Mouse (Mus musculus) cerebral cortex, adult 2 months (tissue): ENCODE measurements around the gene Hist1h1e.

Experiments used
- WGBS: fragments of 180-500 bp; shearing (Covaris S2); methylation state at CpG from one replicate; pipeline ENCODE4 v1.1.7; 2018; 5-methylcytosine and 5-hydroxymethylcytosine counted together

Gene Hist1h1e

DNA sequence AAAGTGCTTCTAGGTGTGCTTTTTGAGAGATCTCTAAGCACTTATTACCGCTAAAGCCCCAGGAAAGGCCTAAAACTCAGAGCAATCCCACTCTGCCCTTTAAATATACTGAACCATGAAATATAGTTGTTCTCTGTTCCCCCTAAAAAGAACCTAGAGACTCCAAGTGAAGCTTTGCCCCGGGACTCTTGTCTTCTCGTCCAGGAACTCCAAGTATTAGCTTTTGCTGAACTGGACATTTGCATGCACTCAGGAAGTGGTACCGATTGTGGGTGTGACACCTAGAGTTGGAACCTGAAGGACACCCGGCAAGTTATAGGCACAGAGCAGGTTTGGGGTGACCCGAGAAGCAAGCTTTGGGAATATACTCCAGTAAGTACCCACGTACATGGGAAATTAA is 31.2 kb downstream of the Hist1h1e start:
- WGBS, result 93% methylated on average over 7 of the region's 7 CpGs

DNA sequence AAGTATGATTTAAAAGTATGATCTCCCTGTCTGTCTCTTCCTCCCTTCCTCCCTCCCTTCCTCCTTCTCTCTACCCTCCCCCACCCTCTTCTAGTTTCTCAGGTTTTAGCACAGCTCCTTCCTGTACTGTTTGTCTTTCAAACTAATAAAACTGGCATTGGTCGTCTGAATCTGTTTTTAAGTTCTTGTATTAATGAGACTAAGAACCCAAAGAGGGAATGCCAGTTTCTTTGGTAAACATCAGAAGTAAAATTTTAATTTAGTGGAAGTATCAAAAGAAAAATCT is 35.5 kb downstream of the Hist1h1e start:
- WGBS, result 4% methylated on average over 1 of the region's 1 CpGs

DNA sequence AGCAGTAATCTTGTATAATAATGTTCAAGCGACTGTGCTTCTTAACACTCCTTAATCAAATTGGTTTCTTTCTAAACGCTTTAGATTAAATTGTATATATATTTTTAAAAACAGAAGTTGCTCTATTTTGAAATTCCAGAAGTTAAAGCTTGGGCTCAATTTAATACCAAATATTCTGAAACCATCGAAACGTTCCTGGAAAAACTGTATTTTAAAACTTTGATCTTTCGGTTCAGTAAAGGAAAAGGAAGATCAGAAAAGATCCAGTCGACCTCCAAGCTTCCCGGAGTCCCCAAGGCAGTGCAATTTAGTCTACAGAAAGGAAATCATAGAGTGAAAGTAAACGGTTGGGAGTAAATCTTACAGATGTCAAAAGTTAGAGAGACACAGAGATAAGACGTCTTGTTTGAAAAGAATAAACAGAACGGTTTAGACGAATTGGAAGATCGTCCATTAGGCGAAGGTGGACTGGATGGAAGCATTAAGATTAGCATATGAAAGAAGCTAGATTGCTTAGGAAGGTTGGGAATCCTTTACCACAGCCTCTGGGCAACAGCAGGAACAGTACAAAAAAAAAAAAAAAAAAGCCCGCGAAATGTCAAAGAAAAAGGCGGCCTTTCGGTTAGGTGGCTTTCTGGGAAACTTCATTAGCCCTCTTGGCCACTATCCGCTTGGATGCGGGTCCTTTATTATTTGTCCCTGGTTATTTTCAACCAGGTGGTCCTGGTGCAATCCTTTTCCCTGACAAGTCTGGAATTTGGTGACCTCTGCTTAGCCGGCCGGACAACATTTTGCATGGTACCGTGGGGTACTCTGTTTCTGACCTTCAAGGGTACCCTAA is 36.0 kb downstream of the Hist1h1e start:
- WGBS, result 1% methylated on average over 22 of the region's 22 CpGs

DNA sequence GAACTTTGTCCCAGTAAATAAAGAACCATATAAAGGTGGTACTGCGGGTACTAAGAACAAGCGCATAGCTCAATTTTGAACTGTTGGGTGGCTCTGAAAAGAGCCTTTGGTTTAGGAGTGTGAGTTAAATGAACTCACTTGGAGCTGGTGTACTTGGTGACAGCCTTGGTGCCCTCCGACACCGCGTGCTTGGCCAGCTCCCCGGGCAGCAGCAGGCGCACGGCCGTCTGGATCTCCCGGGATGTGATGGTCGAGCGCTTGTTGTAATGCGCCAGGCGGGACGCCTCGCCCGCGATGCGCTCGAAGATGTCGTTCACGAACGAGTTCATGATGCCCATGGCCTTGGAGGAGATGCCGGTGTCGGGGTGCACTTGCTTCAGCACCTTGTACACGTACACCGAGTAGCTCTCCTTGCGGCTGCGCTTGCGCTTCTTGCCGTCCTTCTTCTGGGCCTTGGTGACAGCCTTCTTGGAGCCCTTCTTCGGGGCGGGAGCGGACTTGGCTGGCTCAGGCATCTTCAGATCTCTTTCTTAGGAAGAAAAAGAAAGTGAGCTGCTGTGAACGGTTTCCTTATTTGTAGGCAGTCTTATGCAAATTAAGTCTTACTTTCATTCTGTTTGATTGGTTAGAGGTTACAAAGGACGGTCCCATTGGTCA is 36.8 kb downstream of the Hist1h1e start:
- WGBS, result under 1% methylated on average over 30 of the region's 36 CpGs

DNA sequence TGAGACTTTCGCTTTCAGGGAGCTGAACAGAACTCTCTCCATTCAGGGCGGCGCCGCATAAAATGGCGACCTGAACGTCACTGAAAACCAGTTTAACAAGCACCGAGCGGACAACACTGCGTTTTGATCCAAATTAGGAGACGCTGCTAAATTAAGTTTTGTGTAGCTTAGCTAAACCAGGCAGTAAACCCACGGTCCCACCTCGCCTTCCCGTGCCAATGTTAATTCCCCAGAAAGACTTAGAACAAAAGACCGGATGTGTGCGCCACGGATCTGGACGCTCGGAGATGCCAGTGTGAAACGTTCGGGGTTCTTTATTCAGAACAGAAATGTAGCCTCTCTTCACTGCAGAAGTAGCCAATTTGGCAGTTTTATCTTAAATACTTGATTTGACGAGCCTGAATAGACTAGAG is 37.3 kb downstream of the Hist1h1e start:
- under 1% methylated on average over 21 of the region's 21 CpGs for WGBS

DNA sequence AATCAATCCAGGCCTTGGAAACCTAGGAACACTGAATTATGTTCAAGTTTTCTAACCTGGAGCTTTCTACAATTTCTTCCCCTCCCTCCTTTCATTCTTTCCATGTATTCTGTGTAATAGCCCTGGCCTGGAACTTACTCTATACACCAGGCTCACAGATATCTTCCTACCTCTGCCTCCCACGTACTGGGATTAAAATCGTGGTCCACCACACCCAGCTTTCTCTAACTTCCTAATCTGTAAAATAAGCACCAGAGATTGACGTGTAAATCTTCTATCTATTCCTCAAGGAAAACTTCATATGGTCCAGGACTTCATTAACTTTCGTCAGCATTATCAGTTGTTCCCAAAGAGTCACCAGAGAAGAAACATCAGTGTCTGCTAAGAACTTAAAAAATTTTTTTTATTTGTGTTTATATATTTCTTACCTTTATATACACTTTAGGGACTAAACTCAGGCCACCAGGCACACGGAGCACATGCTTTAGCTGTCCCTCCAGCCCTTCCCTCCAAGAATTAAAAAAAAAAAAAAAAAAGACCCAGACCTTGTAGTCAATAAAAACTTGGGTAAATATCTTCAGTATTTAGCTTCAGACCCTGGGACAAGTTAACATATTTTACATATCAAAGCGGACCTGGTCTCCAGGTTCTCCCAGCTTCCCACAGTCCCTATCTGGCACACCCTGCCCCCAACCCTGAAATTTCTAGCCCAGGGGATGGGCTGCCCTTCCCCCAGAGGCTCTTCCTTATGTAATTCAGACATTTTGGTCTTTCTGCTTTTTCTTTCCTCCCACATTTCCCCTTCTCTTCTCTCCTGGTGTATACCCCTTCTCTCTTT is 39.9 kb downstream of the Hist1h1e start:
- WGBS, result 18% methylated on average over 6 of the region's 6 CpGs

DNA sequence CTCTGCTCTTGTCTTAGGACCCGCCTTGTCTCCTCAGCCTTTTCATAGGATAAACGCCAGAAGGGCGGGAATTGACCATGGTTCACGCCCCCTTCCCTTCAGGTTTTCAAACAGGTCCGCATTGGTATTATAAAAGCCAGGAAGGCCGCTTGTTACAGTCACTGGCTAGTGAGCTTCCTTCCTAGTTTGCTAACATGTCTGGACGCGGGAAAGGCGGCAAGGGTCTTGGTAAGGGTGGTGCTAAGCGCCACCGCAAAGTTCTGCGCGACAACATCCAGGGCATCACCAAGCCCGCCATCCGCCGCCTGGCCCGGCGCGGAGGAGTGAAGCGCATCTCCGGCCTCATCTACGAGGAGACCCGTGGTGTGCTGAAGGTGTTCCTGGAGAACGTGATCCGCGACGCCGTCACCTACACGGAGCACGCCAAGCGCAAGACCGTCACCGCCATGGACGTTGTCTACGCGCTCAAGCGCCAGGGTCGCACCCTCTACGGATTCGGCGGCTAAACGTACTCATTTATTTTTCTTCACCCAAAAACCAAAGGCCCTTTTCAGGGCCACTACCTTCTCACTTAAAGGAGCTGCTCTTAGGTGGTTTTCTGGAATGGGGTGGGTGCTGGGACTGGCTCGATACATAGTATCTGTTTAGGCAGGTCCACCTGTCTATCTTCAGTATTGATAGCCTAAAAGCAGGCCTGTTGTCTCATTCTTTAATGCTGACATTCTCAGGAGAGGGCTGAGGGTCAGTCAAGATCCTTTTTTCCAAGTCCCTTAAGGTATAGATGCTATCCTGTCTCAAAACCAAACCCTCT is 40.7 kb downstream of the Hist1h1e start, which contains the start of gene Hist1h4d:
TSS of gene Hist1h4d (plus strand) at position 191 of the 811 bp plus-strand sequence.
- under 1% methylated on average over 43 of the region's 43 CpGs for WGBS

DNA sequence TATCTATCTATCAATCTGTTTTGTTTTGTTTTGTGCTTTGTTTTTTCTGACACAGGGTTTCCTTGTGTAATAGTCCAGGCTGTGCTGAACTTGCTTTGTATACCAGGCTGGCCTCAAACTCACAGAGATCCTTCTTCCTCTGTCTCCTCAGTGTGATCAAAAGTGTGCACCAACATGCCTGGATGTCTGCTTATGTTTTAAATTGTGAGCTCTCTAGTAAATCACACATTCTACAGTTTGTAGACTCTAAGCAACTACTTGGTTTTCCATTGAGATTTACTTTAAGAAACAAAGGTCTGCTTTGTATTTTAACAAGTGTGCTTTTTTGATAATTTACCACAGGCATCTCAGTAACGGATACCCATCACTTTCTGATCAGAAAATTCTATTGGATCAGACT is 44.5 kb downstream of the Hist1h1e start:
- WGBS, result 95% methylated on average over 1 of the region's 1 CpGs

DNA sequence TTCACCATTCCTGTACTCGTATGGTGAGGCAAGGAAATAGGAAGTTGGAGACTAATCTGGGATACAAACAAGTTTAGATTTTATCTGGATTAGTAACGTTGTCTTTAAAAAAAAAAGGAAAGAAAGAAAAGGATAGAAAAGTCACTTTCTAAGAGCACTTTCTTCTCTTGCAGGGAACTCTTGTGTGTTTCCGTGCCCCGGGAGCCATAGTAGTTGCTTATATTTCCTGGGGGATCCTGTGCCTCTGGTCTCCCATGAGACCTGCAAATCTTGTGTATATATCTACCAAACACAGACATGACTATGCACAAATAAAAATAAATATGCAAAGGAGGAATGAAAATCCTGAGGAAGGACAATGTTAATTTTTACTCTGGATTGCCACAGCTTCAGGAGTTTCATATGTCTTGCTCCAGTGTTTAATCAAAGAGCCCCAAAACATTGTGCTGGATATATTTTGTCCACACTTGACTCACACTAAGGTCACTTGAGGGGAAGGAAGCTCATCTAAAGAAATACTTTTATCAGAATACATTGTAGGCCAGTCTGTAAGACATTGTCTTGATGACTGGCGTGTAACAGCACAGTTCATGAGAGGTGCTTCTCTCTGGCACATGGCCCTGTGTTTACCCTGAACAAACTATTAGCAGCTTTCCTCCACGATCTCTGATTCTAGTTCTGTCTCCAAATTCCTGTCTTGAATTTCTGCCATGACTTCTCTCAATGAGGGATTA is 45.3 kb downstream of the Hist1h1e start:
- 66% methylated on average over 6 of the region's 6 CpGs for WGBS

DNA sequence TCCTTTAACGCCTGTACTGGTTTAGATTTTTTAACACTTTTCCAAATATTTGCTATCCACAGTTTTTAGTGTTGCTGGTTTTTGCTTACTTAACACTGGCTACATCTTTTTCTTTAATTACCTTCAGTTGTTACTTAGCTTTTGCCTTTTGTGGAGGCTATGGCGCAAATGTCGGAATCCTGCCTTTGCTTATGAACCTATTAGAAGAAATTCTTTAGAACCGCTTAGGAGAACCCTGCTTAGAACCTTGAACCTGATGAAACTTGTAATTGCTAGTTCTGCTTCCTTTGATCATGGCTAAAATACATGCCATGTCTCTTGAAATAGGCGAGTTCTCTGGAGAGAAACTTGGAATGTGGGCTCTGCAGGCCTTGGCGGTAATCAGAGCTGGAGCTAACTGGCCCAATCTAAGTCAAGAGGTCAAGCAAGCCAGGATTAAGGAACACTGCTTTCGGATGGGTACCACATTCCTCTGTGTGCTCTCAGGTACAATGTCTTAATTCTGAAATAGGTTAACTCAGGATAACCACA is 45.9 kb downstream of the Hist1h1e start:
- 56% methylated on average over 7 of the region's 7 CpGs for WGBS

DNA sequence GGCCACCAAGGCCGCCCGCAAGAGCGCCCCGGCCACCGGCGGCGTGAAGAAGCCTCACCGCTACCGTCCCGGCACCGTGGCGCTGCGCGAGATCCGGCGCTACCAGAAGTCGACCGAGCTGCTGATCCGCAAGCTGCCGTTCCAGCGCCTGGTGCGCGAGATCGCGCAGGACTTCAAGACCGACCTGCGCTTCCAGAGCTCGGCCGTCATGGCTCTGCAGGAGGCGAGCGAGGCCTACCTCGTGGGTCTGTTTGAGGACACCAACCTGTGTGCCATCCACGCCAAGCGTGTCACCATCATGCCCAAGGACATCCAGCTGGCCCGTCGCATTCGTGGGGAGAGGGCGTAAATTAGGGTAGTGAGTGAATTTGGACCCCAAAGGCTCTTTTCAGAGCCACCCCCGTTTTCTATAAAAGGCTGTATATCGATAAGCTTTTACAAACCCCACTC is 46.5 kb downstream of the Hist1h1e start:
- 3% methylated on average over 17 of the region's 40 CpGs for WGBS

DNA sequence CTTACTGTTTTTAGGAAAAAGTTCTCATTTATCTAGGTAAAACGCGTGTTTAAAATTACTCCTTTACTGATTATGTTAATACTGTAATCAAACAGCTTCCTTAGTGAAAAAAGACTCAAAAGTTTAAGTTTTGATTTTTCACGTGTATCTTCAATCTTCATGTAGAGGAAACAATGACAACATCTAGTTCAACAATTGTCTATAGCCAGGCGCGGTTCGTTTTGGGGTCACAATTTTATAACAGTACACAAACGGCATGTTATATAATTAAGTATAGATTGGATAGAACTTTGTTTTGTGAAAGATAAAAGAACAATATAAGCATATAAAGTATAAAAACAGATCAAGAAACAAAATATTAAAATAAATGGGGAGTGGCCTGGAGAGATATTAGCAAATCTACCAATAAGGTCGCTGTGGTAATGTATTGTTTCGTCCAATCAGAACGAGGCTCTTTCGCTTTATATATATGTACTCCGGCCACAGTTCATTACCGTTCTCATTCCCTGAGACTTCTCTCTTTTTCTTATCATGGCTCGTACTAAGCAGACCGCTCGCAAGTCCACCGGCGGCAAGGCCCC is 47.0 kb downstream of the Hist1h1e start, which contains the start of gene Hist1h3d:
TSS of gene Hist1h3d (plus strand) at position 493 of the 581 bp plus-strand sequence.
- WGBS, result 2% methylated on average over 18 of the region's 18 CpGs

DNA sequence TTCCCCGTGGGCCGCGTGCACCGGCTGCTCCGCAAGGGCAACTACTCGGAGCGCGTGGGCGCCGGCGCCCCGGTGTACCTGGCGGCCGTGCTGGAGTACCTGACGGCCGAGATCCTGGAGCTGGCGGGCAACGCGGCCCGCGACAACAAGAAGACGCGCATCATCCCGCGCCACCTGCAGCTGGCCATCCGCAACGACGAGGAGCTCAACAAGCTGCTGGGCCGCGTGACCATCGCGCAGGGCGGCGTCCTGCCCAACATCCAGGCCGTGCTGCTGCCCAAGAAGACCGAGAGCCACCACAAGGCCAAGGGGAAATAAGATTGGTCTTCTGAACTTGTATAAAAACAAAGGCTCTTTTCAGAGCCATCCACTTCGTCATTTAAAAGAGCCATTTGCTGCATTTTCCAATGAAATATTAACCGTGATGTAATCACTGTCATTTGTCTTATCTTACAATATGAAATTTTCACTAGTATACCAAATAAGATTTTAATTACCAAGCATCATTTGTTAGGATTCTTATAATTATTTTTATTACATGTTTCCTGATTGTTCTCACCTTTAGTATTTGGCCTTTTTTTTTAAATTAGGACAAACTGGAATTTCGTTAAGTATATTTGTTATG is 47.7 kb downstream of the Hist1h1e start:
- WGBS, result 2% methylated on average over 12 of the region's 39 CpGs

DNA sequence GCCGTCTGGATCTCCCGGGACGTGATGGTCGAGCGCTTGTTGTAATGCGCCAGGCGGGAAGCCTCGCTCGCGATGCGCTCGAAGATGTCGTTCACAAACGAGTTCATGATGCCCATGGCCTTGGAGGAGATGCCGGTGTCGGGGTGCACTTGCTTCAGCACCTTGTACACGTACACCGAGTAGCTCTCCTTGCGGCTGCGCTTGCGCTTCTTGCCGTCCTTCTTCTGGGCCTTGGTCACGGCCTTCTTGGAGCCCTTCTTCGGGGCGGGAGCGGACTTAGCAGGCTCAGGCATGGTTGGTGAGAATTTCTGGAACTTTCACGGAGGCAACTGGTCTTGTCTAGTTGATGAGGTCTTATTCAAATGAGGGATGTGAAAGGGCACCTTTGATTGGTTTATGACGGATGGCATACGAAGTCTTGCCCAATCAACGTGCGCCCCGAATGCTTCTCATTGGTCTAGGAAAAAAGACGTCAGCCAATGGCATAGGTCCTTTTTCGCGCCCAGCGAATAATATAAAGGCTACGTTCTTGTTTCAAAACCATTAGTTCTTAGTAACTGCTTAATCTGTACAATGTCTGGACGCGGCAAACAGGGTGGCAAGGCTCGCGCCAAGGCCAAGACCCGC is 48.3 kb downstream of the Hist1h1e start, which contains the start of the genes Hist1h2bf and Hist1h2ad:
TSS of gene Hist1h2bf (minus strand) at position 299 of the 627 bp plus-strand sequence.
TSS of gene Hist1h2ad (plus strand) at position 484 of the 627 bp plus-strand sequence.
- under 1% methylated on average over 37 of the region's 42 CpGs for WGBS

DNA sequence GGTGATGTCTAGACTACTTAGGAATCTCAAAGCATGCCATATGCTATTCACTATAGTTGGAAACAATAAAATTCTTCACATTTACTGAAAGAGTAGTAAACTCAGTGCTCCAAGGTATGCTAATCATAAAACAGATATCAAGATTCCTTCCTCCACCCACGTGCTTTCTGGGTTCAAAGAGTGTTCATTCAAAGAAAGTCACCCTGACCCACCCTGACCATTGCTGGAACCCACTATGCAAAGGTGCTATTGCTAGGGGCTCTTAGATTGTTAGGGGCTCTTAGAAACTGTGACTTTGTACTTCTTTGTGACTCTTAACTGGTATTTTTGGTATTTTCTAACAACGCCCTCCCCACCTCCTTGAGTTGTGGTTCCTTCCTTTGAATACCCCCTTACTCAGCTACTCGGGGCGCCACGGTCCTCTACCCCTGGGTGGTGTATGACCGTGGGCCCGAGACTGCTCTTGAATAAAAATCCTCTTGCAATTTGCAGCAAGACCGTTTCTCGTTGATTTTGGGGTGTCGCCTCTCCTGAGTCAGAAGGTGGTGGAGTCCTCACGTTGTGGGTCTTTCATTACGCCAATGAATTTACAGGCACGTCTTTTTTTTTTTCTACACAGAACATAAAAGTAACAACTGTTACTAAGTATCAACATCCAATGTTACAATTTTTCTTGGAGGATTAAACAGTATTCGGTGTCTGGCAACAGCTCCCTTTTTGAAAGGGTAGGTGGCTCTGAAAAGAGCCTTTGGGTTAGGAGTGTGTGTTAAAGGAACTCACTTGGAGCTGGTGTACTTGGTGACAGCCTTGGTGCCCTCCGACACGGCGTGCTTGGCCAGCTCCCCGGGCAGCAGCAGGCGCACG is 49.1 kb downstream of the Hist1h1e start:
- WGBS, result 10% methylated on average over 20 of the region's 20 CpGs

DNA sequence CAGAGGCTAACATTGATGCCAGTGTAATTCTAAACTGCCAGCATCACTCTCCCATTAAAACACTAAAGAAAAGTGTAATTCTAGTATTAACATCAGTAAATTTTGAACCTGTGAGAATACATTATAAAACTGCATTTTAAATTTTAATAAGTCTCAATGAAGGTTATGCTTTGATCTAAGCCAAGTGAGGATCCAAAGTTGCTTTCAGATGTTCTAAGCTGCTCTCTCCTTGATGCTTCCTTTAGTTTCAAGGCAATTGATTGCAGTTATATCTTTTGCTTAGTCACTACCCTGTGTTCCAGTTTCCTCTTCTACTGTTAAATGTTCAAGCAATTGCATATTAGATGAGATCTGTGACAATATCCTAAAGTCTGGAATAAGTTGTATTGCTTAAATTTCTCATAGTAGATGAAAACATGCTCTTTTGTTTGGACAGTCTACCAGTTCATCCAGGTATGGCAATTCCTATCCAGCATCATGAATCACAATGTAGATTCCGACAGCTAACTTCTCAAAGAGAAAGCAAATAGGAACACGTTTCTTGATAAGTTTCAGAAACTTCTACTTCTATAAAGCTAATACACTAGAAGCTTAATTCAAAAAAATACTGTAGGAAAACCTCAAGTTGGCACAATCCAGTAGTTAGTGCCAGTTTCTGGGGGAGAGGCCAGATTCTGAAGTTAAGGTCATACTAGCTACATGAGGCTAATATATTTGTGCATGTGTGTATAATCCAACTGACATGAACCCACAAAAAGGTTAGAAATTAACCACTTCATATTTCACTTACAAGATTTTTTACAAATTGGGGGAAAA is 49.9 kb downstream of the Hist1h1e start:
- WGBS, result 33% methylated on average over 2 of the region's 2 CpGs
